Mouse (Mus musculus) embryonic stem cell, embryonic (primary cell): ENCODE measurements around the gene 1700020N01Rik.

Experiments
- CTCF ChIA-PET, 4 experiments: fragments of 300-600 bp in 2 of 4; fragments of 350-600 bp in 2 of 4; sonication (Branson Sonifier 250); formaldehyde crosslinking; loops; one replicate each; lab custom pipeline; 2022; ENCODE audit warnings: inconsistent platforms in 2 of 4; lab: Charles Lee
- POLR2A ChIA-PET, 4 experiments: fragments of 300-600 bp in 2 of 4; fragments of 350-600 bp in 2 of 4; sonication (Branson Sonifier 250); formaldehyde crosslinking; loops; one replicate each; lab custom pipeline; 2022; ENCODE audit warnings: antibody characterized with exemption in 4 of 4, inconsistent platforms in 1 of 4; lab: Charles Lee

Gene 1700020N01Rik

GRCm38 (mm10) chr10:21592896-21593380 lies at the start of gene 1700020N01Rik:
Gene 1700020N01Rik, plus strand, starts transcription at chr10:21593145.
- ChIA-PET CTCF (no interaction called here), POLR2A (interaction anchor here in 2 of 4 experiments (0.6 to 1.2 kb wide), 3 partner anchors 343 to 400 kb away, joined by 3 to 14 read pairs (median 3); no protein-coding TSS in a partner anchor)

GRCm38 (mm10) chr10:21543576-21544278 lies 49.2 kb upstream of the 1700020N01Rik start:
- ChIA-PET POLR2A (interaction anchor here in 1 of 4 experiments (0.7 kb wide), 1 partner anchor 27 kb away, joined by 3 read pairs; no protein-coding TSS in a partner anchor), CTCF (no interaction called here)

GRCm38 (mm10) chr10:21544721-21545120 lies 48.2 kb upstream of the 1700020N01Rik start:
- POLR2A ChIA-PET: interaction anchor here in 1 of 4 experiments (0.7 kb wide), 1 partner anchor 28 kb away, joined by 3 read pairs; no protein-coding TSS in a partner anchor
- CTCF ChIA-PET: no interaction called here

GRCm38 (mm10) chr10:21545446-21545845 lies 47.5 kb upstream of the 1700020N01Rik start:
- ChIA-PET POLR2A (no interaction called here), CTCF (no interaction called here)

GRCm38 (mm10) chr10:21548871-21549505 lies 44.0 kb upstream of the 1700020N01Rik start:
- ChIA-PET CTCF (no interaction called here), POLR2A (no interaction called here)

- CTCF ChIA-PET: interaction anchor here in 1 of 4 experiments (0.6 kb wide), 1 partner anchor 171 kb away, joined by 3 read pairs; no protein-coding TSS in a partner anchor
- POLR2A ChIA-PET: no interaction called here
Measured at GRCm38 (mm10) chr10:21552967-21553682, 39.8 kb upstream of the 1700020N01Rik start.

GRCm38 (mm10) chr10:21553683-21554035 lies 39.3 kb upstream of the 1700020N01Rik start:
- POLR2A ChIA-PET: no interaction called here
- CTCF ChIA-PET: no interaction called here

GRCm38 (mm10) chr10:21554896-21555580 lies 37.9 kb upstream of the 1700020N01Rik start:
- POLR2A ChIA-PET: interaction anchor here in 1 of 4 experiments (0.7 kb wide), 1 partner anchor 395 kb away, joined by 5 read pairs; no protein-coding TSS in a partner anchor
- CTCF ChIA-PET: no interaction called here

GRCm38 (mm10) chr10:21559769-21560168 lies 33.2 kb upstream of the 1700020N01Rik start:
- CTCF ChIA-PET: no interaction called here
- POLR2A ChIA-PET: no interaction called here

GRCm38 (mm10) chr10:21561181-21561580 lies 31.8 kb upstream of the 1700020N01Rik start:
- POLR2A ChIA-PET: interaction anchor here in 1 of 4 experiments (0.5 kb wide), 1 partner anchor 449 kb away, joined by 3 read pairs; no protein-coding TSS in a partner anchor

GRCm38 (mm10) chr10:21563446-21563845 lies 29.5 kb upstream of the 1700020N01Rik start:
- ChIA-PET POLR2A (interaction anchor here in 1 of 4 experiments (1.4 kb wide), 1 partner anchor 428 kb away, joined by 5 read pairs; no protein-coding TSS in a partner anchor), CTCF (no interaction called here)

More at GRCm38 (mm10) chr10:21561181-21561580, 31.8 kb upstream of the 1700020N01Rik start:
- CTCF ChIA-PET: no interaction called here

GRCm38 (mm10) chr10:21564189-21564588 lies 28.8 kb upstream of the 1700020N01Rik start:
- ChIA-PET POLR2A (interaction anchor here in 1 of 4 experiments (1.4 kb wide), 1 partner anchor 427 kb away, joined by 5 read pairs; no protein-coding TSS in a partner anchor), CTCF (no interaction called here)

- ChIA-PET POLR2A (no interaction called here), CTCF (no interaction called here)
Measured at GRCm38 (mm10) chr10:21566074-21566473, 26.9 kb upstream of the 1700020N01Rik start.

GRCm38 (mm10) chr10:21571615-21572014 lies 21.3 kb upstream of the 1700020N01Rik start:
- CTCF ChIA-PET: no interaction called here
- POLR2A ChIA-PET: no interaction called here

GRCm38 (mm10) chr10:21573713-21574112 lies 19.2 kb upstream of the 1700020N01Rik start:
- CTCF ChIA-PET: interaction anchor here in 2 of 4 experiments (0.6 to 0.7 kb wide), 2 partner anchors 9 to 84 kb away, joined by 3 to 5 read pairs; no protein-coding TSS in a partner anchor

GRCm38 (mm10) chr10:21575806-21576378 lies 17.1 kb upstream of the 1700020N01Rik start:
- POLR2A ChIA-PET: no interaction called here
- CTCF ChIA-PET: no interaction called here

More at GRCm38 (mm10) chr10:21573713-21574112, 19.2 kb upstream of the 1700020N01Rik start:
- POLR2A ChIA-PET: no interaction called here

- POLR2A ChIA-PET: no interaction called here
- CTCF ChIA-PET: no interaction called here
Measured at GRCm38 (mm10) chr10:21577798-21578197, 15.1 kb upstream of the 1700020N01Rik start.

- ChIA-PET POLR2A (no interaction called here), CTCF (no interaction called here)
Measured at GRCm38 (mm10) chr10:21581546-21581945, 11.4 kb upstream of the 1700020N01Rik start.
